Mouse (Mus musculus) frontal cortex, adult (tissue): ENCODE data around the gene Itpka.
"Not testable (repeated sequence)": the region's sequence is repeated elsewhere in the genome, so short reads cannot be mapped to it uniquely, and the experiment has no call there.

ENCODE experiments used
- ATAC-seq: cut with Nextera tagmentation; 2 replicates; pipeline ENCODE4 v1.9.2; 2017; ENCODE audit warnings: mild to moderate bottlenecking, moderate library complexity, mixed read lengths; ENCODE audit not compliant: low TSS enrichment

The Itpka gene

GRCm38 (mm10) chr2:119741581-119742411 lies at the start of gene Itpka:
Gene Itpka (plus strand): TSS chr2:119742337.
- ATAC-seq: peak; percentile 47

GRCm38 (mm10) chr2:119694826-119695225 lies 47.3 kb upstream of the Itpka start:
- no peak for ATAC-seq

- ATAC-seq: no peak; the same call in 1 of the 2 replicates
Measured at GRCm38 (mm10) chr2:119696111-119696510, 46.0 kb upstream of the Itpka start.

- no peak for ATAC-seq
Measured at GRCm38 (mm10) chr2:119698472-119698871, 43.7 kb upstream of the Itpka start.

- peak; percentile 68 for ATAC-seq
Measured at GRCm38 (mm10) chr2:119699962-119700361, 42.2 kb upstream of the Itpka start.

- ATAC-seq: no peak
Measured at GRCm38 (mm10) chr2:119703171-119703570, 39.0 kb upstream of the Itpka start.

- ATAC-seq: no peak
Measured at GRCm38 (mm10) chr2:119707676-119708075, 34.5 kb upstream of the Itpka start.

GRCm38 (mm10) chr2:119710011-119710410 lies 32.1 kb upstream of the Itpka start:
- ATAC-seq: no peak

GRCm38 (mm10) chr2:119715868-119716267 lies 26.3 kb upstream of the Itpka start:
- ATAC-seq: not testable (repeated sequence)

GRCm38 (mm10) chr2:119721070-119721469 lies 21.1 kb upstream of the Itpka start:
- ATAC-seq: peak; percentile 34; the same call in 1 of the 2 replicates

- no peak for ATAC-seq
Measured at GRCm38 (mm10) chr2:119727762-119728416, 14.2 kb upstream of the Itpka start.

- ATAC-seq: no peak
Measured at GRCm38 (mm10) chr2:119730735-119731134, 11.4 kb upstream of the Itpka start.

GRCm38 (mm10) chr2:119737124-119737523 lies 5.0 kb upstream of the Itpka start:
- no peak for ATAC-seq

- no peak for ATAC-seq
Measured at GRCm38 (mm10) chr2:119740567-119740966, 1.6 kb upstream of the Itpka start.

GRCm38 (mm10) chr2:119742461-119743175 lies 481 bp downstream of the Itpka start:
- ATAC-seq: peak; percentile 5; the same call in 1 of the 2 replicates

- peak; percentile 10; the same call in 1 of the 2 replicates for ATAC-seq
Measured at GRCm38 (mm10) chr2:119743176-119743807, 1.2 kb downstream of the Itpka start.

GRCm38 (mm10) chr2:119743808-119744162 lies 1.6 kb downstream of the Itpka start:
- ATAC-seq: no peak

GRCm38 (mm10) chr2:119744163-119745111 lies 2.3 kb downstream of the Itpka start:
- ATAC-seq: no peak

GRCm38 (mm10) chr2:119745281-119745680 lies 3.1 kb downstream of the Itpka start:
- no peak for ATAC-seq

GRCm38 (mm10) chr2:119747554-119747953 lies 5.4 kb downstream of the Itpka start:
- ATAC-seq: peak; percentile 78

GRCm38 (mm10) chr2:119749260-119749659 lies 7.1 kb downstream of the Itpka start:
- no peak for ATAC-seq
